Mouse (Mus musculus): ENCODE measurements around the gene Mkrn2os. TPM values are rescaled to one million over a fixed set of nuclear protein-coding genes. Genes with fewer than 3 reads are reported as not detected.

Mkrn2os gene
- polyA plus RNA-seq, 1 experiment from 2014 or later: 13.3 TPM

GRCm38 (mm10) chr6:115610301-115610700 is 17.9 kb upstream of the Mkrn2os start:
- no peak overlapping the region for H3K4me2 ChIP-seq (ENCODE audit: low read depth, low read length)
- H3K9ac ChIP-seq (ENCODE audit: low read length): no peak overlapping the region
- H3K4me1 ChIP-seq (ENCODE audit: control insufficient read depth, insufficient read depth, low read length): no peaks in the 10 kb centered on the region
- H3K9me3 ChIP-seq (replicated peaks; ENCODE audit: control insufficient read depth, low read length): no peaks in the 10 kb centered on the region
- WGBS: 96% methylated on average over 5 of the region's 5 CpGs
- no peaks in the 10 kb centered on the region for H3K36me3 ChIP-seq (ENCODE audit: control insufficient read depth, insufficient read depth, low read length)
- no peaks in the 10 kb centered on the region for H3K27me3 ChIP-seq (ENCODE audit: control insufficient read depth, insufficient read depth, low read length)
- no peak overlapping the region for H3K27ac ChIP-seq (ENCODE audit: low read length)
- no peak overlapping the region for H3K4me3 ChIP-seq (replicated peaks; ENCODE audit: low read length)
- ATAC-seq (ENCODE audit: insufficient read depth, low FRiP score): no peak

DNA sequence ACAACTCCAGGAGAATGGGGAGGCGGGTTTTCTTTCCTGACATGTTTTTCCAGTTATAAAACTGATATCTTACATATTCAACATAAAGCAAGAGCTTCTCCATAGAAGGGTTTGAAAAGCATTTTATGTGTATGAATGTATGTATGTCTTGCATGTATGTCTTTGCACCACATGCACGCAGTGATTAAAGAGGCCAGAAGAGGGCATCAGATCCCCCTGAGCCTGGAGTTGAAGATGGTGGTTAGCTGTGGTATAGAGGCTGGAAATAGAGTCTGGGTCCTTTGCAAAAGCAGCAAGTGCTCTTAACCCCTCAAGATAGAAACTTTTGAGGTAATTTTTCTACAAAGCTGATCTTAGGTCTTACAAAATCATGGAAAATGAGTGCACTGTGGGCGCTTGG is 16.7 kb upstream of the Mkrn2os start:
- whole genome bisulfite sequencing: 65% methylated on average over 3 of the region's 3 CpGs
- H3K4me1 ChIP-seq (ENCODE audit: control insufficient read depth, insufficient read depth, low read length): no peaks in the 10 kb centered on the region
- H3K4me2 ChIP-seq (ENCODE audit: low read depth, low read length): no peak overlapping the region
- no peaks in the 10 kb centered on the region for H3K27me3 ChIP-seq (ENCODE audit: control insufficient read depth, insufficient read depth, low read length)
- no peaks in the 10 kb centered on the region for H3K9me3 ChIP-seq (replicated peaks; ENCODE audit: control insufficient read depth, low read length)
- H3K9ac ChIP-seq (ENCODE audit: low read length): no peak overlapping the region
- H3K4me3 ChIP-seq (replicated peaks; ENCODE audit: low read length): no peak overlapping the region
- H3K27ac ChIP-seq (ENCODE audit: low read length): no peak overlapping the region
- H3K36me3 ChIP-seq (ENCODE audit: control insufficient read depth, insufficient read depth, low read length): no peaks in the 10 kb centered on the region
- no peak for ATAC-seq (ENCODE audit: insufficient read depth, low FRiP score)

GRCm38 (mm10) chr6:115607429-115607828 is 15.1 kb upstream of the Mkrn2os start:
- H3K27me3 ChIP-seq (ENCODE audit: control insufficient read depth, insufficient read depth, low read length): no peaks in the 10 kb centered on the region
- no peak for ATAC-seq (ENCODE audit: insufficient read depth, low FRiP score)
- 77% methylated on average over 4 of the region's 4 CpGs for WGBS
- H3K4me3 ChIP-seq (replicated peaks; ENCODE audit: low read length): no peak overlapping the region
- no peaks in the 10 kb centered on the region for H3K36me3 ChIP-seq (ENCODE audit: control insufficient read depth, insufficient read depth, low read length)
- H3K4me2 ChIP-seq (ENCODE audit: low read depth, low read length): no peak overlapping the region
- H3K27ac ChIP-seq (ENCODE audit: low read length): no peak overlapping the region
- no peak overlapping the region for H3K9ac ChIP-seq (ENCODE audit: low read length)
- no peaks in the 10 kb centered on the region for H3K9me3 ChIP-seq (replicated peaks; ENCODE audit: control insufficient read depth, low read length)
- peaks cover 7% of the 10 kb centered on the region for H3K4me1 ChIP-seq (ENCODE audit: control insufficient read depth, insufficient read depth, low read length)

GRCm38 (mm10) chr6:115606461-115606860 is 14.1 kb upstream of the Mkrn2os start:
- Histone ChIP-seq H3K36me3 (ENCODE audit: control insufficient read depth, insufficient read depth, low read length) (no peaks in the 10 kb centered on the region), H3K4me2 (ENCODE audit: low read depth, low read length) (no peak overlapping the region), H3K9ac (ENCODE audit: low read length) (no peak overlapping the region), H3K27ac (ENCODE audit: low read length) (no peak overlapping the region), H3K4me3 (replicated peaks; ENCODE audit: low read length) (no peak overlapping the region), H3K4me1 (ENCODE audit: control insufficient read depth, insufficient read depth, low read length) (peaks cover 8% of the 10 kb centered on the region), H3K9me3 (replicated peaks; ENCODE audit: control insufficient read depth, low read length) (no peaks in the 10 kb centered on the region), H3K27me3 (ENCODE audit: control insufficient read depth, insufficient read depth, low read length) (no peaks in the 10 kb centered on the region)
- ATAC-seq (ENCODE audit: insufficient read depth, low FRiP score): no peak
- 75% methylated on average over 1 of the region's 1 CpGs for WGBS

DNA sequence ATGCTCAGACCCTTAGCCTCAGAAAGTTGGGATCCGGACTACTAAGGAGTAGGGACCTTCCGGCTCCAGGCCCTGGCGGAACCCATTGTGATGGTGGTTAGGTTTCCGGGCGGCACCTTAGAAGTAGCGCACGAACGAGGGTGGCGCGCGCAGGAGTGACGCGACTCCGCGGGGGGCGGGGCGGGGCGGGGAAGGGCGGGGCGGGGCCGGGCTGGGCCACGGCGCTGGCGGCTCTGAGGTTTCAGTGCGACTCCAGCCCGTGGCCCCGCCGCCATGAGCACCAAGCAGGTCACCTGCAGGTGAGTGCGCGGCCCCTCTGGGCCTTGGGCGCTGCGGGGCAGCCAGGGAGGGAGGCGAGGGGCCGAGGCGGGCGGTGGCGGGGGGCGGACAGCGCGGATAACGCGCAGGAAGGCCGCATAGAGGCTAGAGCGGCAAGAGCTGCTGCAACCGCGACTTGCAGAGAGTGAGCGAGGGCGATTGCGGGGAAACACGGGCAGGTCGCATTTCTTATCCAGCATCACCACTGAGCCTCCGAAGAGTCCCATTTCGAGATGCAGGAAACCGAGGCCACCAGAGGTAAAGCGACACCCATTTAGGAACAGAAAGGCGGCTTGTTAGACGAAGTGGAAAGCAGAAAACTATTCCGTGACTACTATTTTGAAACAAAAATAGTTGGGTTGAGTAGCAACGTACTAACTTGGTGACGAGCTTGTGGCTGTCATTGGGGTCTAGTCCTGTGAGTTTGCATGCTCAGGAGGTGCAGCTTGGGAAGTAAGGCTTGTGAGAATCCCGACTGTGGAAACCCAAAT is 9.5 kb upstream of the Mkrn2os start, which contains the start of gene Mkrn2:
TSS of gene Mkrn2 (plus strand) at position 188 of the 809 bp plus-strand sequence.
- WGBS: under 1% methylated on average over 60 of the region's 61 CpGs
- peak within 1 kb of the TSS; percentile 83 for H3K27ac ChIP-seq (ENCODE audit: low read length)

DNA sequence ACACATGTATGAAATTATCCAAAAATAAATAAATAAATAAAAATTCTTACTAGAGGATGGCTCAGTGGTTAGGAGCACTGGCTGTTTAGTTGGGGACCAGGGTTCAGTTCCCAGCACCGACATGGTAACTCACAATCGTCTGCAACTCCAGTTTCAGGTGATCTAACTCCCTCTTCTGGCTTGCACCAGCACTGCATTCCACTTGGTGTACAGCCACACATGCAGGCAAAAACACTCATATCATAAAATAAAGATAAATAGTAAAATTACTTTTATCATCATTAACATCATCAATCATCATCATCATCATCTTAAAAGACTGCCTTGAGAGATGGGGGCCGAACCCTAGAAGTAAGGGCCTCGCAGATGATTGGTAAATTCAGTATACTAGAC is 8.9 kb upstream of the Mkrn2os start:
- WGBS: 62% methylated on average over 4 of the region's 4 CpGs
- H3K27ac ChIP-seq (ENCODE audit: low read length): no peak overlapping the region
- no peak for ATAC-seq (ENCODE audit: insufficient read depth, low FRiP score)

More for the DNA sequence above, 9.5 kb upstream of the Mkrn2os start, which contains the start of gene Mkrn2:
- peak within 1 kb of the TSS; percentile 96 for H3K9ac ChIP-seq (ENCODE audit: low read length)
- H3K9me3 ChIP-seq (replicated peaks; ENCODE audit: control insufficient read depth, low read length): no peaks in the 10 kb centered on the region
- peak within 1 kb of the TSS; percentile 80 for H3K4me2 ChIP-seq (ENCODE audit: low read depth, low read length)
- peak within 1 kb of the TSS; percentile 92 for H3K4me3 ChIP-seq (replicated peaks; ENCODE audit: low read length)
- H3K27me3 ChIP-seq (ENCODE audit: control insufficient read depth, insufficient read depth, low read length): no peaks in the 10 kb centered on the region
- H3K4me1 ChIP-seq (ENCODE audit: control insufficient read depth, insufficient read depth, low read length): peaks cover 8% of the 10 kb centered on the region
- no peaks in the 10 kb centered on the region for H3K36me3 ChIP-seq (ENCODE audit: control insufficient read depth, insufficient read depth, low read length)
- ATAC-seq (ENCODE audit: insufficient read depth, low FRiP score): peak; percentile 94

GRCm38 (mm10) chr6:115595667-115596066 is 3.3 kb upstream of the Mkrn2os start:
- Histone ChIP-seq H3K27ac (ENCODE audit: low read length) (no peak overlapping the region), H3K9ac (ENCODE audit: low read length) (no peak overlapping the region), H3K9me3 (replicated peaks; ENCODE audit: control insufficient read depth, low read length) (no peaks in the 10 kb centered on the region), H3K27me3 (ENCODE audit: control insufficient read depth, insufficient read depth, low read length) (no peaks in the 10 kb centered on the region), H3K4me3 (replicated peaks; ENCODE audit: low read length) (no peak overlapping the region), H3K4me2 (ENCODE audit: low read depth, low read length) (no peak overlapping the region), H3K4me1 (ENCODE audit: control insufficient read depth, insufficient read depth, low read length) (peaks cover 3% of the 10 kb centered on the region; the same call in 1 of the 2 replicates), H3K36me3 (ENCODE audit: control insufficient read depth, insufficient read depth, low read length) (no peaks in the 10 kb centered on the region)
- ATAC-seq (ENCODE audit: insufficient read depth, low FRiP score): no peak
- 67% methylated on average over 3 of the region's 3 CpGs for WGBS

More for the DNA sequence above, 8.9 kb upstream of the Mkrn2os start:
- H3K4me1 ChIP-seq (ENCODE audit: control insufficient read depth, insufficient read depth, low read length): peaks cover 8% of the 10 kb centered on the region
- H3K9me3 ChIP-seq (replicated peaks; ENCODE audit: control insufficient read depth, low read length): no peaks in the 10 kb centered on the region
- no peak overlapping the region for H3K9ac ChIP-seq (ENCODE audit: low read length)
- no peaks in the 10 kb centered on the region for H3K36me3 ChIP-seq (ENCODE audit: control insufficient read depth, insufficient read depth, low read length)
- H3K4me3 ChIP-seq (replicated peaks; ENCODE audit: low read length): peak overlapping the region; percentile 92
- H3K4me2 ChIP-seq (ENCODE audit: low read depth, low read length): peak overlapping the region; percentile 80
- no peaks in the 10 kb centered on the region for H3K27me3 ChIP-seq (ENCODE audit: control insufficient read depth, insufficient read depth, low read length)

GRCm38 (mm10) chr6:115594463-115594862 is 2.1 kb upstream of the Mkrn2os start:
- peaks cover 3% of the 10 kb centered on the region; the same call in 1 of the 2 replicates for H3K4me1 ChIP-seq (ENCODE audit: control insufficient read depth, insufficient read depth, low read length)
- H3K4me2 ChIP-seq (ENCODE audit: low read depth, low read length): no peak overlapping the region
- no peak for ATAC-seq (ENCODE audit: insufficient read depth, low FRiP score)
- no peak overlapping the region for H3K4me3 ChIP-seq (replicated peaks; ENCODE audit: low read length)
- no peak overlapping the region for H3K9ac ChIP-seq (ENCODE audit: low read length)
- H3K27me3 ChIP-seq (ENCODE audit: control insufficient read depth, insufficient read depth, low read length): no peaks in the 10 kb centered on the region
- H3K27ac ChIP-seq (ENCODE audit: low read length): no peak overlapping the region
- WGBS: 70% methylated on average over 3 of the region's 3 CpGs
- H3K9me3 ChIP-seq (replicated peaks; ENCODE audit: control insufficient read depth, low read length): no peaks in the 10 kb centered on the region
- H3K36me3 ChIP-seq (ENCODE audit: control insufficient read depth, insufficient read depth, low read length): no peaks in the 10 kb centered on the region

- no peak for ATAC-seq (ENCODE audit: insufficient read depth, low FRiP score)
- H3K36me3 ChIP-seq (ENCODE audit: control insufficient read depth, insufficient read depth, low read length): no peaks in the 10 kb centered on the region
- peaks cover 3% of the 10 kb centered on the region; the same call in 1 of the 2 replicates for H3K4me1 ChIP-seq (ENCODE audit: control insufficient read depth, insufficient read depth, low read length)
- no peaks in the 10 kb centered on the region for H3K9me3 ChIP-seq (replicated peaks; ENCODE audit: control insufficient read depth, low read length)
- WGBS: 71% methylated on average over 4 of the region's 4 CpGs
- no peak overlapping the region for H3K4me3 ChIP-seq (replicated peaks; ENCODE audit: low read length)
- no peak overlapping the region for H3K4me2 ChIP-seq (ENCODE audit: low read depth, low read length)
- no peaks in the 10 kb centered on the region for H3K27me3 ChIP-seq (ENCODE audit: control insufficient read depth, insufficient read depth, low read length)
- H3K9ac ChIP-seq (ENCODE audit: low read length): no peak overlapping the region
- no peak overlapping the region for H3K27ac ChIP-seq (ENCODE audit: low read length)
Measured at GRCm38 (mm10) chr6:115593252-115593651, 876 bp upstream of the Mkrn2os start.
